Mouse (Mus musculus): Measurements from ENCODE around the gene Ear1.
"Not testable (repeated sequence)": the region's sequence is repeated elsewhere in the genome, so short reads cannot be mapped to it uniquely, and the experiment has no call there.

The Ear1 gene

GRCm38 (mm10) chr14:43796905-43797470, 78.3 kb downstream of the Ear1 start:
- not testable (repeated sequence) for DNase-seq (ENCODE audit: low spot score in 2 of 2)

DNA sequence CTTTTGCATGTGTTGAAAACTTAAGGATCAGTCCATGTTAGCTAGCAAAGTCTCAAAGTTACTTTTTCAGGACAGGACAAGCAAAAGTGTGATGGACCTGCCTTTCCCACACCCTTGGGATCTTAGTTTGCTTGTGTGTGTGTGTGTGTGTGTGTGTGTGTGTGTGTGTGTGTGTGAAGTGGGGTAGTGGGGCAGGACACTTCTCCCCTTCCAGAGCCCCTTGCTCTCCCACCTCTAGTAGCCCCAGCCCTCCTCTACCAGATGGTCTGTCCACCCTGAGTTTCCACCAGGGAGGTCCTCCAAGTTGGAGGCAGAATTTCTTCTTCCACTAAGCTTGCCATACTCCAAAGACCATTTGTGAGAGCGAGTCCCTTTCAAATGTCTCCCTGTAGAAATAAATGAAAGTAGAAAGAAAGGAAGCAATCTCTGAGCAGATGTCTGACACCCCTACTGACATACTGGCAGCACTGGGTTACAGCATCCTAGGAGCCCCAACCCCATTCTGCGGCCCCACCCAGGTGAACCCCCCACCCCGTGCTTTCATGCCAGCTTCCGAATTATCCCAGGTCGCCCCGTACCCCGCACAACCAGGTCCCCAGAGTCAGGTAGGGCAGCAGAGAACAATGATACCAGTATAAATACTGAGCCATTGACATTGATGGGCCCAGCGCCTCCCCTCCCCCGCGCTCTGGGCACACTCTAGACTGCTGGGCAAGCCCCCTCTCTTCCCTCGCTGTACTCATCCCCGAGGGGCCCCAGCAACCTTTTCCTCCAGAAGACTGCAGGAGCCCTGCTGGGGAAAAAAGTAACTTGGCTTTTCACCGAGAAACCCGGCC, 79.0 kb downstream of the Ear1 start:
- no peak for DNase-seq (ENCODE audit: low spot score in 2 of 2)

DNA sequence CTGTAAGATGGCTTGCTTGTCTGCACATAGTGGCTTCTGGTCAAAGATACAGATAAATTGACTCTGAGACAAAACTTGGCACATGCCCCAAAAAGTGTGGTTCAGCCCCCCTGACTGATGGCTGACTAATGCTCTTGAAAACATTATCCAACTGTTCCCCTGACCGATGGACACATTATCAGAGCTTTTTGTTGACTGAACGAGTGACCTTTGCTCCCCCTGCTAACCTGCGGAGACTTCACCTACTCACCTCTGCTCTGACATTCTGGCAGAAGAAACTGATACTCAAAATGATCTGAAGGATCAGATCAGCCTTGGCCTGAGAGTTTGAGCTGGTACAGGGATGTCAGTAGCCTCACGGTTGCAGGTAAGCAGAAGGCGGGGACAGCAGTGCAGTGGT, 81.5 kb downstream of the Ear1 start:
- not testable (repeated sequence) for DNase-seq (ENCODE audit: low spot score in 2 of 2)

- not testable (repeated sequence) for DNase-seq (ENCODE audit: low spot score in 2 of 2)
Observed at GRCm38 (mm10) chr14:43784645-43785044, 90.7 kb downstream of the Ear1 start, which contains the start of gene Gm8180. Gene Gm8180, minus strand, starts transcription at chr14:43784745.
